Mouse (Mus musculus): Measurements from ENCODE around the gene Zp3.

Gene Zp3

GRCm38 (mm10) chr5:135960909-135961635, 18.8 kb upstream of the Zp3 start:
- no peak for DNase-seq (ENCODE audit: low read depth, low spot score)

- no peak for DNase-seq (ENCODE audit: low read depth, low spot score)
These were observed 17.8 kb upstream of the Zp3 start for GRCm38 (mm10) chr5:135962125-135962491.

GRCm38 (mm10) chr5:135962492-135963279, 17.2 kb upstream of the Zp3 start:
- DNase-seq (ENCODE audit: low read depth, low spot score): peak; percentile 98

- no peak for DNase-seq (ENCODE audit: low read depth, low spot score)
These were observed 16.6 kb upstream of the Zp3 start for GRCm38 (mm10) chr5:135963280-135963627.

- DNase-seq (ENCODE audit: low read depth, low spot score): no peak
These were observed 14.4 kb upstream of the Zp3 start for GRCm38 (mm10) chr5:135965501-135965930.

GRCm38 (mm10) chr5:135966866-135967265, 13.0 kb upstream of the Zp3 start:
- no peak for DNase-seq (ENCODE audit: low read depth, low spot score)

- no peak for DNase-seq (ENCODE audit: low read depth, low spot score)
These were observed 11.1 kb upstream of the Zp3 start for GRCm38 (mm10) chr5:135968781-135969180.

GRCm38 (mm10) chr5:135970247-135970646, 9.7 kb upstream of the Zp3 start:
- no peak for DNase-seq (ENCODE audit: low read depth, low spot score)

GRCm38 (mm10) chr5:135971876-135972275, 8.0 kb upstream of the Zp3 start:
- no peak for DNase-seq (ENCODE audit: low read depth, low spot score)

- no peak for DNase-seq (ENCODE audit: low read depth, low spot score)
These were observed 5.5 kb upstream of the Zp3 start, which contains the start of gene Ssc4d for GRCm38 (mm10) chr5:135974365-135974764. TSS of gene Ssc4d (minus strand) at chr5:135974531.

GRCm38 (mm10) chr5:135975893-135976668, 3.8 kb upstream of the Zp3 start:
- DNase-seq (ENCODE audit: low read depth, low spot score): no peak

GRCm38 (mm10) chr5:135979381-135979780, 518 bp upstream of the Zp3 start:
- DNase-seq (ENCODE audit: low read depth, low spot score): no peak

- no peak for DNase-seq (ENCODE audit: low read depth, low spot score)
These were observed 2.5 kb downstream of the Zp3 start for GRCm38 (mm10) chr5:135982398-135982797.

- DNase-seq (ENCODE audit: low read depth, low spot score): no peak
These were observed 4.7 kb downstream of the Zp3 start for GRCm38 (mm10) chr5:135984546-135985044.

- no peak for DNase-seq (ENCODE audit: low read depth, low spot score)
These were observed 7.3 kb downstream of the Zp3 start for GRCm38 (mm10) chr5:135987248-135987647.

GRCm38 (mm10) chr5:135990601-135991000, 10.7 kb downstream of the Zp3 start:
- no peak for DNase-seq (ENCODE audit: low read depth, low spot score)

GRCm38 (mm10) chr5:135993381-135993965, 13.6 kb downstream of the Zp3 start:
- no peak for DNase-seq (ENCODE audit: low read depth, low spot score)

GRCm38 (mm10) chr5:135994335-135994724, 14.4 kb downstream of the Zp3 start:
- DNase-seq (ENCODE audit: low read depth, low spot score): no peak

GRCm38 (mm10) chr5:135994725-135995687, 15.1 kb downstream of the Zp3 start, which contains the start of gene Dtx2:
TSS of gene Dtx2 (plus strand) at chr5:135994800.
- DNase-seq (ENCODE audit: low read depth, low spot score): peak; percentile 81

GRCm38 (mm10) chr5:135996162-135996561, 16.3 kb downstream of the Zp3 start:
- DNase-seq (ENCODE audit: low read depth, low spot score): no peak
